Mouse (Mus musculus) activated CD4-positive, CD25-positive, alpha-beta regulatory T cell, adult 4 months (primary cell): ENCODE measurements around the gene Uvssa. TPM values are rescaled to one million over a fixed set of nuclear protein-coding genes. Genes with fewer than 3 reads are reported as not detected.

Experiments
- ATAC-seq: one replicate; pipeline ENCODE4 v1.8.0; 2017
- polyA plus RNA-seq, 2 experiments: library from polyadenylated mRNA; unstranded; fragments of 100-300 nt; shearing (Covaris generic); gene quantifications; one replicate each; pipeline ENCODE4 v1.2.1; 2017

Gene Uvssa
- polyA plus RNA-seq, 2 experiments from 2014 or later, result 15.5 to 20.3 TPM

GRCm38 (mm10) chr5:33458132-33458622, 79.8 kb downstream of the Uvssa start:
- no peak for ATAC-seq

- no peak for ATAC-seq
Observed at GRCm38 (mm10) chr5:33459111-33459510, 80.8 kb downstream of the Uvssa start.

DNA sequence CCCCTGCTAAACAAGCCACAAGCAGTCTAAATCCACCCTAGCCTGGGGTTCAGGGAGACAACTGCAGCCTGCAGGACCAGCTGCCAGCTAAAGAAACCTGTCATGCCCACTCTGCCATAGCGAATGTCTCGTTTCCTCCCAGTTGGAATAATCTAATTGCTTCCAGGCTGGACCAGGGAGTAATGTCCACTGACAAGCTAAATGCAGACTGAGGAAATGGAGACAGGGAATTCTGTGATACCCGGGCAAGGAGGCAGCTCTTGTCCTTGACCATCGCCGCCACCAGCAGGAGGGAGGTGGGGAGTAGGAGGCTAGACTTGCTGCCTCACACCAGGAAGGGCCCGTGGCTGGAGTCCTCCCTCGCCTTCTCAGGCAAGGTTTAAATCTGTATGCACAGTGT, 86.0 kb downstream of the Uvssa start:
- ATAC-seq, result no peak

DNA sequence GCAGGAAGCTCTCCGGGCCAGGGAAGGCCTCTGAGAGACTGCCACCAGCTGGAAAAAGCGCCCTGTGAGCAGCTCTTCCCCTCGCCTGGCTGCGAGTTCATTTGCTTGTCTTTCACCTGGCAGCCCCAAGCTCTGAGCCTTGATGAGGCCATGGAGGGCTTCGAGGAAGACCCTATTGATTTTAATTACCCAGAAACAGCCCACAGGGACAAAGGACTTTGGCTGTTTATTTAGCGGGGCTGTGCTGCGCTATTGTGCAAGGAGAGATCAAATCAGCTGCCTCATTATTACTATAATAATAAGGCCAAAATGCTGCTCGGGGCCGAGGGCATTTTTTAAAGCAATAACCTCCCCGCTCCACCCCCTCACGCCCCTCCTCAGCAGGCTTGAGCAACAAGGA, 87.1 kb downstream of the Uvssa start:
- no peak for ATAC-seq

Other genes starting within 250 kb of the Uvssa start
- not detected for gene Spon2, start 160.1 kb upstream of the Uvssa start, polyA plus RNA-seq
- gene Ctbp1, start 103.6 kb upstream of the Uvssa start, polyA plus RNA-seq, result 10 to 100 TPM; 21.3 to 27.1 TPM
- 10 to 100 TPM; 68.7 to 87.8 TPM for gene Maea, start 43.0 kb upstream of the Uvssa start, polyA plus RNA-seq
- not detected for gene Nkx1-1, start 55.4 kb downstream of the Uvssa start, polyA plus RNA-seq